Mouse (Mus musculus) stomach, embryonic 14.5 days (tissue): ENCODE results near the gene Me1. TPM values are rescaled to one million over a fixed set of nuclear protein-coding genes. Genes with fewer than 3 reads are reported as not detected.
A peak's percentile ranks its signal among the peaks of the same experiment; 100 is the strongest.

ENCODE experiments used
- ATAC-seq: fragments of 200-750 bp; cut with Nextera tagmentation; 2 replicates; pipeline ENCODE4 v1.8.0; 2017; ENCODE audit warnings: low read depth, moderate TSS enrichment; ENCODE audit not compliant: insufficient number of reproducible peaks, insufficient read depth, low FRiP score
- H3K27ac ChIP-seq: fragments of 300-500 bp; sonication (generic); 2 replicates; pipeline ENCODE4 v1.5.1; 2014; ENCODE audit warnings: mild to moderate bottlenecking, low read length, moderate library complexity, mixed read lengths
- H3K27me3 ChIP-seq: fragments of 300-500 bp; sonication (generic); 2 replicates; pipeline ENCODE4 v1.6.1; 2014; ENCODE audit warnings: low read length, control low read depth, mixed read lengths; ENCODE audit not compliant: control insufficient read depth, insufficient read depth
- H3K36me3 ChIP-seq: fragments of 300-500 bp; sonication (generic); 2 replicates; pipeline ENCODE4 v1.6.1; 2014; ENCODE audit warnings: mild to moderate bottlenecking, control low read depth, low read length, moderate library complexity, mixed read lengths; ENCODE audit not compliant: control insufficient read depth, insufficient read depth
- H3K4me1 ChIP-seq: fragments of 300-500 bp; sonication (generic); 2 replicates; pipeline ENCODE4 v1.6.1; 2014; ENCODE audit warnings: low read length, control low read depth, mixed read lengths; ENCODE audit not compliant: control insufficient read depth, insufficient read depth
- H3K4me2 ChIP-seq: fragments of 300-500 bp; sonication (generic); replicated peaks from 2 replicates; pipeline ENCODE4 v1.6.1; 2014; ENCODE audit warnings: low read depth, low read length, control low read depth
- H3K4me3 ChIP-seq: fragments of 300-500 bp; sonication (generic); 2 replicates; pipeline ENCODE4 v1.5.1; 2014; ENCODE audit warnings: low read depth, low read length, control low read depth
- H3K9ac ChIP-seq: fragments of 300-500 bp; sonication (generic); replicated peaks from 2 replicates; pipeline ENCODE4 v1.6.1; 2014; ENCODE audit warnings: low read depth, mild to moderate bottlenecking, control low read depth, low read length, moderate library complexity, mixed read lengths
- H3K9me3 ChIP-seq: fragments of 300-500 bp; sonication (generic); 2 replicates; pipeline ENCODE4 v1.6.1; 2016; ENCODE audit warnings: low read depth, low read length, control low read depth; ENCODE audit not compliant: control insufficient read depth
- WGBS: fragments of 180-500 bp; shearing (Covaris S2); extraction: QIAGEN DNeasy Blood & Tissue Kit; methylation state at CpG from one replicate; pipeline ENCODE4 v1.1.7; 2014; 5-methylcytosine and 5-hydroxymethylcytosine counted together
- polyA plus RNA-seq: library from polyadenylated mRNA; unstranded; fragments of >200 nt; fragmentation: Nextera tagmentation; extraction: Ambion mirVana; gene quantifications from 2 replicates; pipeline ENCODE4 v1.2.1, GENCODE M21; 2014

The Me1 gene
- polyA plus RNA-seq, 1 experiment from 2014 or later, result 10.3 TPM

DNA sequence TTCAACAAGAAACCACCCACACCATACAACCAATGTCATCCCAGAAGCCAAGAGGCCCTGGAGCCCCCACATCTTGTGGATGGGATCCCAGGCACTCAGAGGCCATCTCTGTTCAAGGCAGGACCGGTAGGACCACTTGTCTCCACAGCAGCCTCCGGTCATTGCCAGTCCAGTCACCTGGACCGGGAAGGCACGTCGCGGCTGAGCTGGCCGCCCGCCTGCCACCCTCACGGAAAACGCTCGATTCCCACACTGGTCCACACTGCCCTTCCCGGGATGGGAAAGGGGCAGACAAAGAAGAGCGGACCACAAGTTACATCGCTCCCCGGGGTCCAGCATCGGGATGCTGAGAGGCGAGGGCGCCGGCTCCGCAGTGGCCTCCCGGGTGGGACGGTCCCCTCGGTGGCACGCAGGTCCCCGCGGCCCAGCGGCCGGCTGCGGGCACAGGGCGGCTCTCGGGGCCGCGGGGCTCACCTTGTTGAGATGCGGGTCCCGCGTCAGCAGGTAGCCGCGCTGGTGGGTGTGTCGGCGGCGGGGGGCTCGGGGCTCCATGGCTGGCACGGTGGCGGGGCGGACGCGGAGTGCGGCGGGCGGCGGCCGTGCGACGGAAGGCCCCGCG lies 445 bp downstream of the Me1 start:
- 2% methylated on average over 39 of the region's 56 CpGs for WGBS
- no peaks in the 10 kb centered on the region for H3K9me3 ChIP-seq
- H3K9ac ChIP-seq, result peak overlapping the region; percentile 46
- peak; percentile 53 for ATAC-seq
- H3K4me1 ChIP-seq, result 0 out of 2 replicates have a peak, but pooled peaks cover 5% of the 10 kb centered on the region
- H3K4me3 ChIP-seq, result peak overlapping the region; percentile 67
- H3K4me2 ChIP-seq, result peak overlapping the region; percentile 91
- no peaks in the 10 kb centered on the region for H3K27me3 ChIP-seq
- H3K36me3 ChIP-seq, result no peaks in the 10 kb centered on the region
- H3K27ac ChIP-seq, result no peak overlapping the region

DNA sequence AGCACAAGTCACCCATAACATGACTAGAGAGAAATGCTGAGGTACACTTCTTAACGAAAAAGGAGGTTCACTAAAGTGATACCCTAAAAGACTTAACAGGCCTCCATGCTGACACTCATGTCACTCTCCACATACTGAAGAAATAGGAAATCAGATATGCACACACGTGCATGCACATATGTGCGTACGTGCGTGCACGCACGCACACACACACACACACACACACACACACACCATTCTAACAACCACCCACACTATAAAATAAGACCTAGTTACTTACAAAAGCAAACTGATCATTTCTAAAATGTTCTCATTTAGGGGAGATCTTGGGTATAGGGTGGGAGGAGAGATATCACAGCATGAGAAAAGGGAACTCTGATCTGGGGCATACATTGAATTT lies 1.1 kb downstream of the Me1 start:
- no peak for ATAC-seq
- 0 out of 2 replicates have a peak, but pooled peaks cover 5% of the 10 kb centered on the region for H3K4me1 ChIP-seq
- H3K9ac ChIP-seq, result no peak overlapping the region
- 95% methylated on average over 7 of the region's 7 CpGs for WGBS
- H3K4me3 ChIP-seq, result no peak overlapping the region
- no peaks in the 10 kb centered on the region for H3K36me3 ChIP-seq
- no peak overlapping the region for H3K27ac ChIP-seq
- no peak overlapping the region for H3K4me2 ChIP-seq
- H3K27me3 ChIP-seq, result no peaks in the 10 kb centered on the region
- no peaks in the 10 kb centered on the region for H3K9me3 ChIP-seq

DNA sequence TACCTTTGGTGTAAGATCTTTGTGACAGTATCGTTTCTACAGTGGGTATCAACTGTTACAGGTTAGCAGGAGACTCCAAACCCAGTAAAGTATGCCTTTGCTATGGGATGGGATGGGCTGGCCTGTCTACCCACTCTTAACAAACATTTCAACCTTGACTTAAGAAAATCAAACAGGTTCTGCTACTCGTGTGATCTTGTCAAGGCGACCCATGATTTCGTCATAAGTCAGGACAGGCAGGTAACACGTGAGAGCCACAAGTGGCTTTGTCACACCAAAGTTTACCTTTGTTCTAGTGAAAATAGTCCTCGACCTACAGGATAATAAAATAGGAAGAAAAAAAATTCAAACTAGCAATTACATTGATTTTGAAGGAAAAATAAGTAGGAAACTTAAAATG lies 1.8 kb downstream of the Me1 start:
- H3K4me3 ChIP-seq, result no peak overlapping the region
- H3K9me3 ChIP-seq, result no peaks in the 10 kb centered on the region
- no peak overlapping the region for H3K4me2 ChIP-seq
- H3K4me1 ChIP-seq, result 0 out of 2 replicates have a peak, but pooled peaks cover 5% of the 10 kb centered on the region
- no peaks in the 10 kb centered on the region for H3K27me3 ChIP-seq
- no peak overlapping the region for H3K27ac ChIP-seq
- H3K9ac ChIP-seq, result no peak overlapping the region
- no peaks in the 10 kb centered on the region for H3K36me3 ChIP-seq
- WGBS, result 75% methylated on average over 6 of the region's 6 CpGs
- ATAC-seq, result no peak

DNA sequence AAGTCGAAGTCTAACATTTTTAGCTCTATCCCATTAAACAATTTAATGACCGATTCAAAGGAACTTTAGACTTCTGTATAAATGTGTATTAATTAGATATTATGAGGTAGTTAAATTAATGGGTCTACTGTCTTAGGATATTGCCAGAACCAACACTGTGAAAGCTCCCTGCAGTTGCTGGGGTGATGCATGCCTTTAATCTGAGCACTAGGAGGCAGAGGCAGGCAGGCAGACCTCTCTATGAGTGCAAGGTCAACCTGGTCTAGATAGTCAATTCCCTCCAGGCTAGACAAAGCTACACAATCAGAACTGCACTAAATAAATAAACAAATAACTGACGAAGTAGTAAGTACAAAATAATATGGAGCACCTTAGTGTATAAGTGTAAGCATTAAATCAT lies 3.1 kb downstream of the Me1 start:
- no peak overlapping the region for H3K4me2 ChIP-seq
- H3K27me3 ChIP-seq, result no peaks in the 10 kb centered on the region
- H3K36me3 ChIP-seq, result no peaks in the 10 kb centered on the region
- H3K4me1 ChIP-seq, result 0 out of 2 replicates have a peak, but pooled peaks cover 5% of the 10 kb centered on the region
- H3K4me3 ChIP-seq, result no peak overlapping the region
- 73% methylated on average over 3 of the region's 3 CpGs for WGBS
- no peaks in the 10 kb centered on the region for H3K9me3 ChIP-seq
- ATAC-seq, result no peak
- H3K9ac ChIP-seq, result no peak overlapping the region
- H3K27ac ChIP-seq, result no peak overlapping the region

DNA sequence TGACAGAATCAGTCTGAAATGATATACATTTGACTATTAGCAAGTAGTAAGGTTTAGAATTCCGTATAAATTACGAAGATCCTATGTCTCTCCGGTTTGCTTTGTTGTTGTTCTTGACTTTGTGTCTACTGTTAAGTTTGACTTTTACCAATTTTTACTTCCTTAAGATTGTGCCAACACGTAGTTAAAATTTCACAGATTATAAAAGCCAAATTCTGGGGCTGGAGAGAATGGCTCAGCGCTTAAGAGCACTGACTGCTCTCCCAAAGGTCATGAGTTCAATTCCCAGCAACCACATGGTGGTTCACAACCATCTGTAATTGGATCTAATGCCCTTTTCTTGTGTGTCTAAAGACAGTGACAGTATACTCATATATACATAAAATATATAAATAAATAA lies 3.5 kb downstream of the Me1 start:
- Histone ChIP-seq H3K4me2 (no peak overlapping the region), H3K4me1 (0 out of 2 replicates have a peak, but pooled peaks cover 5% of the 10 kb centered on the region), H3K4me3 (no peak overlapping the region), H3K27ac (no peak overlapping the region), H3K36me3 (no peaks in the 10 kb centered on the region), H3K9ac (no peak overlapping the region), H3K9me3 (no peaks in the 10 kb centered on the region), H3K27me3 (no peaks in the 10 kb centered on the region)
- 83% methylated on average over 5 of the region's 5 CpGs for WGBS
- ATAC-seq, result no peak

DNA sequence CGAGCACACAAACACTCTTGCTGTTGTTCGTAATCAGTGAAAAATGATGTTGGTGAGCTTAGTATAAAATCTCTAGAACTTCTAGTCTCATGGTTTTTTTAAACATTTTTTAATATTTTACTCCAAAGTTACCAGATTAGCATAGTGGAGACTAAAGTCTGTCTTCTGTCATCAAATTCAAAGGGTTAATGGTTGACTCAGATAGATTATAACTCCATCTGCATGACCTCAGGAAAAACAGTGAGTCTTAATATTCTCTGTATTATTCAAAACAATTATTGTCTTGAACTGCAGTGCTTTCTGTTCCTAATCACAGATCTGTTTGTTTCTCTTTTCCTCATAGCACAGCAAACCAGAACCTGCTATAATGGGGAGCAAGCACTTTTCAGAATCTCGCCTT lies 4.7 kb downstream of the Me1 start:
- 94% methylated on average over 3 of the region's 3 CpGs for WGBS
- H3K27ac ChIP-seq, result no peak overlapping the region
- ATAC-seq, result no peak

DNA sequence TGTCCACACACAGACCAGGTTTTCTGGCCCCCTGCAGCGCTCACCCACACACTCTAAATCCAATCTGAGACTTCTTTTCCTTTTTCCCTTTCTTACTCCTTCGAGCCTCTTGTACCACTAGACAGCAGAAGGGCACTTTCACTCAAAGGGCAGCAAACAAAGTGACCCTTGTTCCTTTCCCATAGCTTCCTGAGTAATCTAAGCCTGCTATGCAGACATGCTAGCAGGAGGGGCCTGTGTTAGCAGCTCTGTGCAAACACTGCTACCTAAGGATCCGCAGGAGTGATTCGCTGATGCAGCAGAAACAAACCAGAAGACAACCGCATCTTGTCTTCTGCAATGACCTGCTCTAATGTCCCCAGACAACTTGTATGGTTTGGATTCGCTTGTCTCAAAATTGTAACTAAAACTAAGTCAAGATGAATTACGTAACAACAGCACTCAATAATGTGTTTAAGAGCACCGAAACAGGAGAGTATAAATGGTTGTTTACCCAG lies 12.0 kb downstream of the Me1 start:
- Histone ChIP-seq H3K36me3 (no peaks in the 10 kb centered on the region), H3K27me3 (no peaks in the 10 kb centered on the region), H3K4me1 (no peaks in the 10 kb centered on the region), H3K4me2 (no peak overlapping the region), H3K27ac (no peak overlapping the region; the same call in 1 of the 2 replicates), H3K4me3 (no peak overlapping the region), H3K9me3 (no peaks in the 10 kb centered on the region), H3K9ac (no peak overlapping the region)
- no peak for ATAC-seq
- 49% methylated on average over 8 of the region's 8 CpGs for WGBS

More for the DNA sequence above, 4.7 kb downstream of the Me1 start:
- H3K9ac ChIP-seq, result no peak overlapping the region
- H3K9me3 ChIP-seq, result no peaks in the 10 kb centered on the region
- no peaks in the 10 kb centered on the region for H3K36me3 ChIP-seq
- no peaks in the 10 kb centered on the region for H3K27me3 ChIP-seq
- no peak overlapping the region for H3K4me2 ChIP-seq
- 0 out of 2 replicates have a peak, but pooled peaks cover 4% of the 10 kb centered on the region for H3K4me1 ChIP-seq
- no peak overlapping the region for H3K4me3 ChIP-seq

DNA sequence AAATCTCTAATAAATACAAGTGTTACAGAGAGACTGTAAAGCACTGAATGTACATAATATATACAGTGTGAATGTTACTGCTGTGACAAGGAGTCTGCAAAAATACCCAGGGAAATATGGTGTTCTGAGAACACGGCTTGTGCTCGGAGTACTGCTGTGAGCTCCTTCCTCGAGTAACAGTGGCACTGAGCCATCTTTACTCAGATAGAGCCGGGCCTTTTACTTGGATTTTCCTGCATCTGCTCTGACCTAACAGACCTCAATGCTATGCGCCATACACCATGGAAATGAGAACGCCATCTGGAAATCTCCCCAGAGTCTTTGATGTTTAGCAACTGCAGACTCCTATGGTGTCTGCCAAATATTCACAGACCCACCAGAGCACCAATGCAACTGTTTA lies 12.9 kb downstream of the Me1 start:
- Histone ChIP-seq H3K9ac (no peak overlapping the region), H3K4me2 (no peak overlapping the region), H3K4me3 (no peak overlapping the region), H3K9me3 (no peaks in the 10 kb centered on the region), H3K27me3 (no peaks in the 10 kb centered on the region), H3K4me1 (no peaks in the 10 kb centered on the region), H3K27ac (no peak overlapping the region), H3K36me3 (no peaks in the 10 kb centered on the region)
- 66% methylated on average over 6 of the region's 6 CpGs for WGBS
- ATAC-seq, result no peak

DNA sequence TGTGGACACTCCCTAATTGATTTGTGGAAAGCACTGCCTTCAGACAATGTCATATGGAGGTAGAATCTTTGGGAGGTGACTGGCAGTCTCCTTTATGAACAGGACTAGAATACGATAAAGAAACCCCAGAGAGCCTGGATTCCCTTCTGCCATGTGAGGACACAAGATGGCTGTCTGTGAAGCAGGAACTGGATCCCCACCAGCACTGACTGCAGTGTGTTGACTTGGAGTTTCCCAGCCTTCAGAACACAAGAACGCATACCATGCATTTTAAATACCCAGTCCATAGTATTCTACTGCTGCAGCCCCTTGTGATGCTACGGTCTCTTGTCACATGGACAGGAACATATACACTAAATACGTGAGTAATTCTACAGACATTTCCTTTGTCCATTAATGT lies 13.5 kb downstream of the Me1 start:
- Histone ChIP-seq H3K27ac (no peak overlapping the region), H3K4me2 (no peak overlapping the region), H3K4me3 (no peak overlapping the region), H3K9ac (no peak overlapping the region), H3K27me3 (no peaks in the 10 kb centered on the region), H3K36me3 (no peaks in the 10 kb centered on the region), H3K4me1 (no peaks in the 10 kb centered on the region), H3K9me3 (no peaks in the 10 kb centered on the region)
- 90% methylated on average over 4 of the region's 4 CpGs for WGBS
- no peak for ATAC-seq
